Mouse (Mus musculus): ENCODE measurements at regions not wholly inside any gene's neighbourhood (a gene's known extent, or its start where the extent isn't known, plus 50 kb on each side); places are given as distances from the start of the nearest gene placed in this dataset.

DNA sequence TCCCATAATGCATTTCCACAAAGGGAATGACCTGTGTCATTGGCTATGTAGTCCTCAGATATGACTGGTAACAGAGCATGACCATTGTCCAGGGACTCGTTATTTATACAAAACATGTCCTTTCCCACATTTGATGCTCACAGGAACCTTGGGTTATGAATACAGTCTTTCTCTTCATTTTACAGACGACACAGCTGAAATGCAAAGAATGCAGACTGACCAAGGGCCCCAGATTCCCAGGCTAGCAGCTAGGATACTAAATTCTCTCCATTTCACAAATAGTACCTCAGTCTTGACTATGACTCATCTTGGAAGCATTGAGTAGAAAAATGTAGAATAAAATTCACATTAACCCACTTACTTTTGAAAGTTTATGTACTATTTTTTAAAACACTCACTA is 182.7 kb upstream of the Sox4 start:
- Histone ChIP-seq H3K27me3 (replicated peaks; ENCODE audit: low read depth, poor library complexity, severe bottlenecking) (no peaks in the 10 kb centered on the region), H3K4me1 (no peaks in the 10 kb centered on the region), H3K9me3 (peaks cover 4% of the 10 kb centered on the region; the same call in 1 of the 2 replicates), H3K4me3 (no peak overlapping the region), H3K27ac (replicated peaks) (no peak overlapping the region), H3K36me3 (replicated peaks) (no peaks in the 10 kb centered on the region)
- DNase-seq (ENCODE audit: low spot score): no peak
- WGBS: 78% methylated on average over 2 of the region's 2 CpGs

DNA sequence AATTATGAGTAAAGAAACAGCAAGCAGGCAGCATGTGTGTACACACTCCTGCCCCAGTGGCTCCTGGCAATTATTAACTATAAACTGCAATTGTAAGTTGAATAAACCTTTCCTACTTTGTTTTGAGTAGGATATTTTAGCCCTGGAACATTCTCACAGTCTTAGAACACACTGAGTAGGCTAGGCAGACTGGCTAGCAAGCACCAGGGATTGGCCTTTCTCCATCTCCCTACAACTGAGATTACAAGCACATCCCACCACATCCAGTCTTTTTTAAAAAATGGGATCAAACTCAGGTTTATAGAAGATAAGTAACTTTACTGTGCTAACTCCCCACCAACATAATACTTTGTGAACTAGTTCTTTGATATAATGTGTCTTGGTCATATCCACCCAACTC is 174.0 kb upstream of the Sox4 start:
- Histone ChIP-seq H3K27me3 (replicated peaks; ENCODE audit: low read depth, poor library complexity, severe bottlenecking) (no peaks in the 10 kb centered on the region), H3K9me3 (no peaks in the 10 kb centered on the region), H3K4me1 (peaks cover 3% of the 10 kb centered on the region; the same call in 1 of the 2 replicates), H3K4me3 (no peak overlapping the region), H3K27ac (replicated peaks) (no peak overlapping the region), H3K36me3 (replicated peaks) (no peaks in the 10 kb centered on the region)
- no peak for DNase-seq (ENCODE audit: low spot score)

DNA sequence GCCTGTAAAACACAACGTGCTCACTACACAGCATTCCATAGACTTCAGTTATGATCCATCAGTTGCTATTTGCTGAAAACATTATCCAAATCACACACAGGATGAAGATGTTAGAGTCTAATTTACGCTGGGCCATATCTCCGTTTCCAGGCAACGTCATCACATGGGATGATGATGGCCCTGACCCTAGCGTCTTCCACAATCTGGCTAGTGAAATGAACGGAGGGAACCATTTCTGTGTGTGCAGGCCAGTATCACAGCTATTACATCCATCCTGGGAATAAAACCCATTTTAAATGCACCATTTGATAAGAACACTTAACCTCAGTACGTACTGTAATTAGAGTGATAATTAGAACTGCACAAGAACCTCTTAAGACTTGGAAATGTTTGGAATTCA is 170.0 kb upstream of the Sox4 start:
- Histone ChIP-seq H3K9me3 (no peaks in the 10 kb centered on the region), H3K36me3 (replicated peaks) (no peaks in the 10 kb centered on the region), H3K27ac (replicated peaks) (no peak overlapping the region), H3K4me1 (peaks cover 3% of the 10 kb centered on the region; the same call in 1 of the 2 replicates), H3K4me3 (no peak overlapping the region), H3K27me3 (replicated peaks; ENCODE audit: low read depth, poor library complexity, severe bottlenecking) (no peaks in the 10 kb centered on the region)
- 87% methylated on average over 7 of the region's 7 CpGs for WGBS
- no peak for DNase-seq (ENCODE audit: low spot score)

DNA sequence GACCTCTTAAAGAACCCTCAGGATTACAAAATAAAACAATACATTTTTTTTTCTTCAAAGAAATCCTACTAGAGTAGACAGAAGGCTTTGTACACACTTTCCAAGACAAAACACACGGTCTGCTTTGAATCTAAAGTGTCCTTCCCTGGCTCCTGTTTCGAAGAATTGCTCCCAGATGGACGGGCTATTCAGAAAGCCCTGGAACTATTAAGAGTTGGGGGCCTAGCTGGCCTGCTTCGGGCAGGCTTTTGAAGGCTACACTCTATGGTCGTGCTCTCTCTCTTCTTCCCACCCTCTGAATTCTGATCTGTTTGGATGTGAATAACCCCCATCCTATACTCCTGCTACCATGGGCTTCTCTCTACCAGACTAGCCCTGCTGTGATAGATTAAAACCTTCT is 167.6 kb upstream of the Sox4 start:
- no peak for DNase-seq (ENCODE audit: low spot score)
- Histone ChIP-seq H3K4me3 (no peak overlapping the region), H3K27me3 (replicated peaks; ENCODE audit: low read depth, poor library complexity, severe bottlenecking) (no peaks in the 10 kb centered on the region), H3K9me3 (no peaks in the 10 kb centered on the region), H3K27ac (replicated peaks) (no peak overlapping the region), H3K36me3 (replicated peaks) (no peaks in the 10 kb centered on the region), H3K4me1 (peaks cover 3% of the 10 kb centered on the region; the same call in 1 of the 2 replicates)
- WGBS: 61% methylated on average over 5 of the region's 5 CpGs

DNA sequence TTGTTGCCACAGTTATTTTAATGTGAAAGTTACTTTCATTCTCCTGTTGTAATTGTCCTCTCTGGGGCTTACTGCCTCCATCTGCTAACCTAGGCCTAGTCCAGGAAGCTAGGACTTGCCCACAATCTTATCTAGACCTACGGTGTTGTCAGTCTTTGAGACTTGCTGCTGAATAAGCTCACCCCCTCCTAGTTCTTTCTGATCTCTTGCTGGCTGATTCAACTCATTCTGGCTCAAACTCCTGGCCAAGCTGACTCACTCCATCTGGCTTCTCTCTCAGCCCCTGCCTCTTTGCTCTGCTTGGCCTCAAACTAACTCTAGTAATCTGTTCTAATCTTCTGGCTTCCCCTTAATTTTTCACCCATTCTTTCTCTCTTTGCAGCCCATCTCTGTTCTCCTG is 165.8 kb upstream of the Sox4 start:
- DNase-seq (ENCODE audit: low spot score): no peak
- no peaks in the 10 kb centered on the region for H3K27me3 ChIP-seq (replicated peaks; ENCODE audit: low read depth, poor library complexity, severe bottlenecking)
- H3K36me3 ChIP-seq (replicated peaks): no peaks in the 10 kb centered on the region
- H3K4me1 ChIP-seq: peaks cover 2% of the 10 kb centered on the region; the same call in 1 of the 2 replicates
- WGBS: 85% methylated on average over 1 of the region's 1 CpGs
- no peak overlapping the region for H3K4me3 ChIP-seq
- H3K9me3 ChIP-seq: no peaks in the 10 kb centered on the region
- H3K27ac ChIP-seq (replicated peaks): no peak overlapping the region

DNA sequence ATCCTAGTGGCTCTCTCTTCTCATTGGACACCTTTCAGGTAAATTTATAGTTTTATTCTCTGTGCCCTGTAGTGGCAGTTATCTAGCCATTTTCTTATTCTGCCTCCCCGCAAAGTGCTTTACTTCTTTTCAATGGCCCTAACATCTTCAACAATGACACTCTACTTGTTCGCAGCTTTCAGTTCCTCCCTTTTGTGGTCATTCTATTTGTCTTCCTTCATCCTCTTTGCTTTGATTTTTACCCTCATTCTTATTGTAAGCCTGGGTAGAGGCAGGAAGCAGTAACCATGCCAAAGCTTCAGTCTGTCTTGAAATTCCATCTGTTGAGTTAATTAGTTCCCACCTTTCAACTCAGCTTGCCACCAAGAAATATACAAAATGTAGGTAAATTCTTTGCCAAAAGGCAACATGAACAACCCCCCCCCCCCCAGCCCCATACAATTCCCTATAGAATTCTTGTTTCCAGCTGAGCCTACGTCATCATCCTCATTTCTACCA is 161.5 kb upstream of the Sox4 start:
- H3K27me3 ChIP-seq (replicated peaks; ENCODE audit: low read depth, poor library complexity, severe bottlenecking): no peaks in the 10 kb centered on the region
- DNase-seq (ENCODE audit: low spot score): no peak
- H3K27ac ChIP-seq (replicated peaks): no peak overlapping the region
- H3K9me3 ChIP-seq: peaks cover 5% of the 10 kb centered on the region; the same call in 1 of the 2 replicates
- H3K4me1 ChIP-seq: no peaks in the 10 kb centered on the region
- H3K36me3 ChIP-seq (replicated peaks): no peaks in the 10 kb centered on the region
- H3K4me3 ChIP-seq: no peak overlapping the region
- 90% methylated on average over 3 of the region's 3 CpGs for WGBS

DNA sequence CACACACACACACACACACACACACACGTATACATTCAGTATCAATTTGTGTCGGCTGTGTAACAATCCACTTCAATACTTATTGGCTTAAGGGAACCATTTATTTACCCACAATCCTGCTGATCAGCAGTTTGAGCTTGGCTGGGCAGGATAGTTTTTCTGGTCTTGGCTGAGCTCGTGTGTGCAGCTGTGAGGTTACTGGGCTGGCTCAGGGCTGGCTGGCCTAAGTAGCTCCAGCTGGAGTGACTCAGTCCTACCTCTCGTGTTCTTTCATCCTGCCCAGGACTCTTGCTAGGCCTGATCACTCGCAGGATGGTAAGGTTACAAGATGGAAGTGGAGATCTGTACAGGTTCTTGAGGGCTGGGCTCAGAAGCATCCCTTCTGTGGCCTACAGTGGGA is 156.6 kb upstream of the Sox4 start:
- Histone ChIP-seq H3K27ac (replicated peaks) (no peak overlapping the region), H3K4me1 (peaks cover 3% of the 10 kb centered on the region; the same call in 1 of the 2 replicates), H3K36me3 (replicated peaks) (no peaks in the 10 kb centered on the region), H3K9me3 (peaks cover 5% of the 10 kb centered on the region; the same call in 1 of the 2 replicates), H3K4me3 (no peak overlapping the region), H3K27me3 (replicated peaks; ENCODE audit: low read depth, poor library complexity, severe bottlenecking) (no peaks in the 10 kb centered on the region)
- WGBS: 69% methylated on average over 5 of the region's 5 CpGs
- DNase-seq (ENCODE audit: low spot score): peak; percentile 20

DNA sequence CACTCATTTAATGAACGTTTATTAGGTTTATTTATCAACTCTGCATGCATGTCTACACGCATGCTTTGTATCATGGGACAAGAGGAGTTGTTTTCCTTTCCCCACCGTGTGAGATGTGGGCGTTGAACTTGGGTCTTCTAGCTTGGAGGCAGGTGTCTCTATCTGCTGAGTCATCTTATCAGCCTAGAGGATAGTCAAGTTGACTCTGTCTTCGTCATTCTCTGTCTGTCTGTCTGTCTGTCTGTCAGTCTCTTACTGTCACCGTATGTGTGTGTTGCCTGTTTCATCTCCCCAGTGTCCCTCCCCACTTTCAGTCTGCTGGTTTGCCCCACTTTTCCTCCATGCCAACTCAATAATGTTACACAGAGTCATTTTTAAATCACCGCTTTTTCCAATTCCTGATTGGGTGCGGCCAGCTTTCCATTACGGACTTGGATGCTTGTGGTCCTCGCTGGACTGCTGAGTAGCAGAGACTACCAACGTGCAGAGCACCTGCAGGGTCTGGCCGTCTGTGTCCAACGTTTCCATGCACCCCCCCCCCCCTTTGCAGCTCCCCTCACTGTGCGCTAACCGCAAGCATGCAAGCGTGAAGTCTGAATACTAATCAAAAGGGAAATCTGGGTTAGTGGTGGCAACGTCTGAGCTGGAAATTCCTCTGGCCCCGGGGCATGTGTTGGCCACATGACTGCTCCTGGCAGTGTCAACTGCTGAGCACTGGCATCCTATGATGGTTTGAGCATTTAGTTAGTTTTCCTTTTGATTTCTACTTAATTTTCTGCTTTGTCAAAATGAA is 155.7 kb upstream of the Sox4 start:
- WGBS: 82% methylated on average over 18 of the region's 18 CpGs
- H3K9me3 ChIP-seq: peaks cover 5% of the 10 kb centered on the region; the same call in 1 of the 2 replicates
- no peaks in the 10 kb centered on the region for H3K27me3 ChIP-seq (replicated peaks; ENCODE audit: low read depth, poor library complexity, severe bottlenecking)
- H3K27ac ChIP-seq (replicated peaks): no peak overlapping the region
- H3K36me3 ChIP-seq (replicated peaks): no peaks in the 10 kb centered on the region
- H3K4me3 ChIP-seq: no peak overlapping the region
- DNase-seq (ENCODE audit: low spot score): peak; percentile 17
- peaks cover 3% of the 10 kb centered on the region; the same call in 1 of the 2 replicates for H3K4me1 ChIP-seq

DNA sequence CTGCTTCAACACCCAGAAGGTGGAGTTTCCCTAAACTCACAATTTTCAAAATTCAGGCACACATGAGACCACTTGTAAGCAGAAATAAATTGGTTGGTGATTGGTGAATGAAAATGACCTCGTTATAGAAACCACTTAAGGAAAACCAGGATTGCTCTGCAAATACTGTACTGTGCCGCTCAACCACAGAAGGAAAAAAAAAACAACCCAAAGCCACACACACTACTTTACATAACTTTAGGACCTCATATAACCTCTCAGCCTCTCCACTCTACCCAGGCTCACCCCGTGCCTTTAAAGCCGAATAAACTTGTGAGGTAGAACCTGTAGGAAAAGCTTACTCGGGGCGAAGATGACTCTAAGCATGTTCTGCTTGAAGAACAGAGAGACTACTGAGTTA is 154.7 kb upstream of the Sox4 start:
- Histone ChIP-seq H3K4me3 (no peak overlapping the region), H3K27me3 (replicated peaks; ENCODE audit: low read depth, poor library complexity, severe bottlenecking) (no peaks in the 10 kb centered on the region), H3K36me3 (replicated peaks) (no peaks in the 10 kb centered on the region), H3K4me1 (peaks cover 3% of the 10 kb centered on the region; the same call in 1 of the 2 replicates), H3K9me3 (peaks cover 5% of the 10 kb centered on the region; the same call in 1 of the 2 replicates), H3K27ac (replicated peaks) (no peak overlapping the region)
- no peak for DNase-seq (ENCODE audit: low spot score)
- WGBS: 88% methylated on average over 6 of the region's 6 CpGs

DNA sequence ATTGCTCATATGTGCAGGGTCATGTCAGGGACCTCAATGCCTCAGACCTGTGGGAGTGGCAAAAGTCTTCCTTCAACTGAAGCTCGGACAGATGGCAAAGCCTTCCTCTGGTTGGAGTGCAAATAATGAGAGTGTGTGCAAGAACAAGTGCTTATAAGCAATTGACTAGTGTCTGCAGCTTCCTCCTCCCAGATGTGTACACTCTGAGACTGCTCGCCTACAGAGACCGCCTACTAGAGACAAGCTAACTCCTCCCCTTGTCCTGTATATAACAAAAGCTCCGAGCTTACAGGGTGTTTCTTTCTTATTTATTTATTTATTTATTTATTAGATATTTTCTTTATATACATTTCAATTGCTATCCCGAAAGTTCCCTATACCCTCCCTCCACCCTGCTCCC is 138.7 kb upstream of the Sox4 start:
- H3K36me3 ChIP-seq (replicated peaks): no peaks in the 10 kb centered on the region
- H3K9me3 ChIP-seq: no peaks in the 10 kb centered on the region
- WGBS: 88% methylated on average over 5 of the region's 5 CpGs
- no peaks in the 10 kb centered on the region for H3K4me1 ChIP-seq
- no peak overlapping the region for H3K27ac ChIP-seq (replicated peaks)
- no peak overlapping the region for H3K4me3 ChIP-seq
- DNase-seq (ENCODE audit: low spot score): no peak
- H3K27me3 ChIP-seq (replicated peaks; ENCODE audit: low read depth, poor library complexity, severe bottlenecking): no peaks in the 10 kb centered on the region

DNA sequence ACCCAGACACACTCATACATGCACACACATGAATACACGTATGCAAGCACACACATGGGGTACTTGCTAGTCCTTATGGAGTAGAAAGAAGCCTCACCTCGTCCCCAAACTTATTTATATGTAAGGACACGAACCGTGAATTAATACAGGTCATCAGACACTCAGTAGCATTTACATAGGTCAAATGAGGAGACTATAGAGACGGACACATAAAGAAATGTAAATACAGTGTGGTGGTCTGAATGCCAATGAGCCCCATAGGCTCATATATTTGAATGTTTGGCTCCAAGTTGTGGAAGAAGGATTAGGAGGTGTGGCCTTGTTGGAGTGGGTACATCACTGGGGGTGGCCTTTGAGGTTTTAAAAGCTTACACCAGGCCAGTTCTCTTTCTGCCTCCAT is 133.3 kb upstream of the Sox4 start:
- no peak overlapping the region for H3K4me3 ChIP-seq
- no peaks in the 10 kb centered on the region for H3K9me3 ChIP-seq
- 83% methylated on average over 5 of the region's 5 CpGs for WGBS
- H3K36me3 ChIP-seq (replicated peaks): no peaks in the 10 kb centered on the region
- H3K4me1 ChIP-seq: no peaks in the 10 kb centered on the region
- DNase-seq (ENCODE audit: low spot score): no peak
- H3K27ac ChIP-seq (replicated peaks): no peak overlapping the region
- H3K27me3 ChIP-seq (replicated peaks; ENCODE audit: low read depth, poor library complexity, severe bottlenecking): no peaks in the 10 kb centered on the region

DNA sequence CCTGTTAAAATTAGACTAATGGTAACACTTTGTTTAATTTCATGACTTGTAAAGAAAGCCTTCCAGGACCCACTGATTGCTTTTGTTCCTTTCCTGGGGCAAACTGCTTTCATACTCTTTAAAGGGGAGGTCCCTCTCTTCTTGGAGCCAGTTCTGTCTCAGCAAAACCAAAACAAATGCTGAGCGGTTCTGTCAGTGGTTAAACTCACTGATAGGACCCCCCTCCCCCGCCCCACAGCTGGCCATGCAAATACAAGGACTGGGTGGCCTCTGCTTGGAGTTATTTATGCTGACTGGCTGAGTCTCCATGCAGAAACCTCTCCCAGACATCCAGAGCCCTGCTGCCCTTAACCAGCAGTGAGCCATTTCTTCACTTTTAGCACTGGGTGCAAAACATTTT is 127.6 kb upstream of the Sox4 start:
- Histone ChIP-seq H3K9me3 (no peaks in the 10 kb centered on the region), H3K27ac (replicated peaks) (no peak overlapping the region), H3K27me3 (replicated peaks; ENCODE audit: low read depth, poor library complexity, severe bottlenecking) (no peaks in the 10 kb centered on the region), H3K36me3 (replicated peaks) (no peaks in the 10 kb centered on the region), H3K4me1 (peaks cover 9% of the 10 kb centered on the region; the same call in 1 of the 2 replicates), H3K4me3 (no peak overlapping the region)
- 23% methylated on average over 2 of the region's 2 CpGs for WGBS
- DNase-seq (ENCODE audit: low spot score): peak; percentile 12

DNA sequence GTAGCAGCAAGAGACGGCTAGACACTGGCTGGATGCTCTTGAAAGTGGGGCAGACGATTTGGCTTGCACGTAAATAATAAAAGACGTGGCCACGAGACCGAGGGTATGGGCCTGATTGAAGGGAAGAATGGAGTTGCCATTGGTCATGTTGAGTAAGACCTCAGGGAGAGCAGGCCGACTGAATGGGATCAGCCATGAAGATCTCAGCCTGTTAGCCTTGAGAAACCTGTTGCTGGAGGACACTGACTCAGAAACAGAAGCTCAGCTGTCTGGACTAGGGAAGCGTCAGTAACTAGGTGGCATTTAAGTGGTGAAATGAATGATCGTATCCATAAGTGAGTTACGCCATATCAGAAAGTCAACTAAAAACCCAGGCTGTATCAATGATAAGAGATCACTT is 126.3 kb upstream of the Sox4 start:
- Histone ChIP-seq H3K36me3 (replicated peaks) (no peaks in the 10 kb centered on the region), H3K9me3 (no peaks in the 10 kb centered on the region), H3K4me1 (peaks cover 9% of the 10 kb centered on the region; the same call in 1 of the 2 replicates), H3K27me3 (replicated peaks; ENCODE audit: low read depth, poor library complexity, severe bottlenecking) (no peaks in the 10 kb centered on the region), H3K27ac (replicated peaks) (no peak overlapping the region), H3K4me3 (no peak overlapping the region)
- 95% methylated on average over 10 of the region's 10 CpGs for WGBS
- no peak for DNase-seq (ENCODE audit: low spot score)

Data from embryonic facial prominence, embryonic 10.5 days (tissue).